Mouse (Mus musculus): ENCODE measurements around the gene Rras. TPM values are rescaled to one million over a fixed set of nuclear protein-coding genes. Genes with fewer than 3 reads are reported as not detected.

The Rras gene
- polyA plus RNA-seq, 1 experiment from 2014 or later: 23.3 TPM

GRCm38 (mm10) chr7:44984833-44985164, 33.0 kb upstream of the Rras start:
- peaks cover 43% of the 10 kb centered on the region for H3K36me3 ChIP-seq
- H3K9me3 ChIP-seq: no peaks in the 10 kb centered on the region
- no peak overlapping the region for H3K27ac ChIP-seq
- ATAC-seq (ENCODE audit: insufficient number of reproducible peaks, insufficient read depth, low FRiP score, low TSS enrichment, low read depth): no peak
- peaks cover 33% of the 10 kb centered on the region for H3K4me1 ChIP-seq
- H3K27me3 ChIP-seq: no peaks in the 10 kb centered on the region
- peak overlapping the region; percentile 67 for H3K4me2 ChIP-seq
- 39% methylated on average over 3 of the region's 3 CpGs for WGBS
- peak overlapping the region; percentile 99; the same call in 1 of the 2 replicates for H3K9ac ChIP-seq
- peak overlapping the region; percentile 97 for H3K4me3 ChIP-seq

- Histone ChIP-seq H3K9ac (peak overlapping the region; percentile 99), H3K4me3 (peak overlapping the region; percentile 97), H3K9me3 (no peaks in the 10 kb centered on the region), H3K27ac (peak overlapping the region; percentile 95), H3K4me1 (peaks cover 33% of the 10 kb centered on the region), H3K4me2 (peak overlapping the region; percentile 67), H3K27me3 (no peaks in the 10 kb centered on the region), H3K36me3 (peaks cover 43% of the 10 kb centered on the region)
- ATAC-seq (ENCODE audit: insufficient number of reproducible peaks, insufficient read depth, low FRiP score, low TSS enrichment, low read depth): peak; percentile 5; the same call in 1 of the 2 replicates
- under 1% methylated on average over 44 of the region's 45 CpGs for WGBS
Measured at GRCm38 (mm10) chr7:44985595-44986191, 32.1 kb upstream of the Rras start.

GRCm38 (mm10) chr7:44986192-44986878, 31.4 kb upstream of the Rras start, which contains the start of gene Prmt1:
Gene Prmt1 (minus strand): TSS chr7:44986568.
- H3K9me3 ChIP-seq: no peaks in the 10 kb centered on the region
- under 1% methylated on average over 42 of the region's 42 CpGs for WGBS
- peak within 1 kb of the TSS; percentile 96 for H3K27ac ChIP-seq
- peaks cover 33% of the 10 kb centered on the region for H3K4me1 ChIP-seq
- ATAC-seq (ENCODE audit: insufficient number of reproducible peaks, insufficient read depth, low FRiP score, low TSS enrichment, low read depth): peak; percentile 96
- H3K4me3 ChIP-seq: peak within 1 kb of the TSS; percentile 97
- peaks cover 41% of the 10 kb centered on the region for H3K36me3 ChIP-seq
- H3K9ac ChIP-seq: peak within 1 kb of the TSS; percentile 99
- H3K4me2 ChIP-seq: peak within 1 kb of the TSS; percentile 67
- H3K27me3 ChIP-seq: no peaks in the 10 kb centered on the region

GRCm38 (mm10) chr7:44986879-44987718, 30.7 kb upstream of the Rras start:
- Histone ChIP-seq H3K4me1 (peaks cover 33% of the 10 kb centered on the region), H3K4me2 (peak overlapping the region; percentile 67), H3K9ac (peak overlapping the region; percentile 89), H3K4me3 (peak overlapping the region; percentile 97), H3K27me3 (no peaks in the 10 kb centered on the region), H3K36me3 (peaks cover 41% of the 10 kb centered on the region), H3K9me3 (no peaks in the 10 kb centered on the region), H3K27ac (peak overlapping the region; percentile 96)
- under 1% methylated on average over 29 of the region's 29 CpGs for WGBS
- ATAC-seq (ENCODE audit: insufficient number of reproducible peaks, insufficient read depth, low FRiP score, low TSS enrichment, low read depth): no peak

GRCm38 (mm10) chr7:44996672-44997071, 21.1 kb upstream of the Rras start:
- WGBS: 15% methylated on average over 10 of the region's 10 CpGs
- Histone ChIP-seq H3K27me3 (no peaks in the 10 kb centered on the region), H3K9me3 (no peaks in the 10 kb centered on the region), H3K36me3 (peaks cover 66% of the 10 kb centered on the region), H3K4me2 (peak overlapping the region; percentile 95), H3K4me1 (peaks cover 27% of the 10 kb centered on the region), H3K9ac (peak overlapping the region; percentile 92), H3K4me3 (peak overlapping the region; percentile 73), H3K27ac (peak overlapping the region; percentile 89)
- ATAC-seq (ENCODE audit: insufficient number of reproducible peaks, insufficient read depth, low FRiP score, low TSS enrichment, low read depth): no peak

- H3K27me3 ChIP-seq: no peaks in the 10 kb centered on the region
Measured at GRCm38 (mm10) chr7:44997231-44997939, 20.4 kb upstream of the Rras start, which contains the start of gene Irf3. Gene Irf3 (plus strand): TSS chr7:44997648.

GRCm38 (mm10) chr7:44997940-44998428, 19.8 kb upstream of the Rras start:
- peaks cover 66% of the 10 kb centered on the region for H3K36me3 ChIP-seq

More at GRCm38 (mm10) chr7:44997231-44997939, 20.4 kb upstream of the Rras start, which contains the start of gene Irf3:
- H3K9ac ChIP-seq: peak within 1 kb of the TSS; percentile 92
- peaks cover 66% of the 10 kb centered on the region for H3K36me3 ChIP-seq
- peaks cover 27% of the 10 kb centered on the region for H3K4me1 ChIP-seq
- under 1% methylated on average over 43 of the region's 43 CpGs for WGBS
- H3K4me3 ChIP-seq: peak within 1 kb of the TSS; percentile 73
- peak within 1 kb of the TSS; percentile 89 for H3K27ac ChIP-seq
- peak within 1 kb of the TSS; percentile 95 for H3K4me2 ChIP-seq
- no peaks in the 10 kb centered on the region for H3K9me3 ChIP-seq
- ATAC-seq (ENCODE audit: insufficient number of reproducible peaks, insufficient read depth, low FRiP score, low TSS enrichment, low read depth): peak; percentile 87

GRCm38 (mm10) chr7:44998501-44998955, 19.2 kb upstream of the Rras start, which contains the start of gene Bcl2l12:
Gene Bcl2l12 (minus strand): TSS chr7:44998712.
- H3K27me3 ChIP-seq: no peaks in the 10 kb centered on the region
- no peaks in the 10 kb centered on the region for H3K9me3 ChIP-seq
- peak within 1 kb of the TSS; percentile 73 for H3K4me3 ChIP-seq
- H3K27ac ChIP-seq: peak within 1 kb of the TSS; percentile 89
- peak within 1 kb of the TSS; percentile 95 for H3K4me2 ChIP-seq
- ATAC-seq (ENCODE audit: insufficient number of reproducible peaks, insufficient read depth, low FRiP score, low TSS enrichment, low read depth): no peak
- 1% methylated on average over 18 of the region's 18 CpGs for WGBS
- H3K4me1 ChIP-seq: peaks cover 27% of the 10 kb centered on the region
- H3K9ac ChIP-seq: peak within 1 kb of the TSS; percentile 92
- H3K36me3 ChIP-seq: peaks cover 66% of the 10 kb centered on the region

More at GRCm38 (mm10) chr7:44997940-44998428, 19.8 kb upstream of the Rras start:
- 2% methylated on average over 15 of the region's 15 CpGs for WGBS
- no peaks in the 10 kb centered on the region for H3K27me3 ChIP-seq
- peaks cover 27% of the 10 kb centered on the region for H3K4me1 ChIP-seq
- H3K27ac ChIP-seq: peak overlapping the region; percentile 89
- peak overlapping the region; percentile 92 for H3K9ac ChIP-seq
- peak overlapping the region; percentile 95 for H3K4me2 ChIP-seq
- H3K9me3 ChIP-seq: no peaks in the 10 kb centered on the region
- ATAC-seq (ENCODE audit: insufficient number of reproducible peaks, insufficient read depth, low FRiP score, low TSS enrichment, low read depth): no peak
- H3K4me3 ChIP-seq: peak overlapping the region; percentile 73

GRCm38 (mm10) chr7:44999753-45000152, 18.0 kb upstream of the Rras start:
- peaks cover 66% of the 10 kb centered on the region for H3K36me3 ChIP-seq
- H3K4me2 ChIP-seq: peak overlapping the region; percentile 95; the same call in 1 of the 2 replicates
- no peak overlapping the region for H3K27ac ChIP-seq
- peaks cover 27% of the 10 kb centered on the region for H3K4me1 ChIP-seq
- H3K4me3 ChIP-seq: peak overlapping the region; percentile 73; the same call in 1 of the 2 replicates
- 0 out of 2 replicates have a peak overlapping the region, but pooled peaks have one; percentile 40 for H3K9ac ChIP-seq
- no peaks in the 10 kb centered on the region for H3K9me3 ChIP-seq
- no peak for ATAC-seq (ENCODE audit: insufficient number of reproducible peaks, insufficient read depth, low FRiP score, low TSS enrichment, low read depth)
- H3K27me3 ChIP-seq: no peaks in the 10 kb centered on the region
- WGBS: 73% methylated on average over 11 of the region's 11 CpGs

- Histone ChIP-seq H3K36me3 (peaks cover 64% of the 10 kb centered on the region), H3K27ac (no peak overlapping the region), H3K4me3 (peak overlapping the region; percentile 7; the same call in 1 of the 2 replicates), H3K9ac (0 out of 2 replicates have a peak overlapping the region, but pooled peaks have one; percentile 40), H3K9me3 (no peaks in the 10 kb centered on the region), H3K27me3 (no peaks in the 10 kb centered on the region), H3K4me2 (no peak overlapping the region), H3K4me1 (peaks cover 25% of the 10 kb centered on the region)
- WGBS: 87% methylated on average over 21 of the region's 21 CpGs
- ATAC-seq (ENCODE audit: insufficient number of reproducible peaks, insufficient read depth, low FRiP score, low TSS enrichment, low read depth): no peak
Measured at GRCm38 (mm10) chr7:45000539-45001114, 17.1 kb upstream of the Rras start.
